Mouse (Mus musculus): Measurements from ENCODE around the gene Atxn10.

- no peak for TF ChIP-seq CTCF (IDR thresholded peaks at IDR 0.05; ENCODE audit: borderline replicate concordance, insufficient read depth, low read length)
- no peak for TF ChIP-seq POLR2A (IDR thresholded peaks at IDR 0.05; ENCODE audit: low read depth, low read length)
Observed at GRCm38 (mm10) chr15:85505118-85505925, 169.3 kb downstream of the Atxn10 start.

Measured in embryonic fibroblast, embryonic 13.5 days (primary cell).